Mouse (Mus musculus) heart, postnatal 25 days (tissue): ENCODE results near the gene Lcor. TPM values are rescaled to one million over a fixed set of nuclear protein-coding genes. Genes with fewer than 3 reads are reported as not detected.

Source experiments
- DNase-seq: peaks from one replicate; pipeline ENCODE4 v3.0.0; 2022; ENCODE audit warnings: low spot score
- intact Hi-C: fragments of 180-260 bp; cut with DNase I; formaldehyde crosslinking; loops from one replicate; pipeline ENCODE4 v1.15.1; 2025
- total RNA-seq, 2 experiments: library from RNA; stranded (reverse); gene quantifications; 2 replicates each; pipeline ENCODE4 v1.2.3; 2021

The Lcor gene
- total RNA-seq, 2 experiments from 2014 or later = 11.9 to 12.3 TPM

DNA sequence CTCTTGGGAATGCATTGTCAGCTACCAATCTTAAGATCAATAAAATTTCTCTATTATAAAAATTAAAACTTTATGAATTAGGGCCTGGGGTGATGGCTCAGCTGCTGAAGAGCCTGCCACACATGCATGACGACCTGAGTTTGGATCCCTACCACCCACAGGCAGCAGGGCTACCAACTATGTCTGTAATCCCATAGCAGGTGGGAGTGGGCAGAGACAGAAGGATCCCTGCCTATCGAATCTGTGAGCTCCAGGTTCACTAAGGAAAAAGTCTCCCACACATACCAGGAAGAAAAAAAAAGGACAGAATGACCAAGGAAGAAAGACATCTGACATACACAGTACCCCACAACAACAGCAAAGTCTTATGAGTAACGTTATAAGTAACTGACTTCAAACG, 74.5 kb downstream of the Lcor start:
- intact Hi-C loops = no loop called here
- DNase-seq = no peak

GRCm38 (mm10) chr19:41557491-41557890, 75.1 kb downstream of the Lcor start:
- DNase-seq = no peak
- intact Hi-C loops = no loop called here

DNA sequence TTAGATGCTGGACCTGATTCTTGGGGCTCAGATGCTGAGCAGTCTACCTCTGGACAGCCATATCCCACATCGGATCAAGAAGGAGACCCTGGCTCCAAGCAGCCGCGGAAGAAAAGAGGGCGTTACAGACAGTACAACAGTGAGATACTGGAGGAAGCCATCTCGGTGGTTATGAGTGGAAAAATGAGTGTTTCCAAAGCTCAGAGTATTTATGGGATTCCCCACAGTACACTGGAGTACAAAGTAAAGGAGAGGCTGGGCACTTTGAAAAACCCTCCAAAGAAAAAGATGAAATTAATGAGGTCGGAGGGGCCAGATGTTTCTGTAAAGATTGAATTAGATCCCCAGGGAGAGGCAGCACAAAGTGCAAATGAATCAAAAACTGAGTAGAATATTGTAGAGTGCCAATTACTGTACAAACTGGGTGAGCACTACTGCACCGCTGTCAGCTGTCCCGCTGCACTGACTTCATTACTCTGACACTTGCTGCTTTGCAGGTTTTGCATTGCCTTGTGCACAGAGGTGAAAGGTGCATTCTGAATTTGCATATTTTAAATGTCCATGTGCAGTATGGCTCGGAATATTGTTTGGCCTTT, 76.6 kb downstream of the Lcor start:
- no peak for DNase-seq
- intact Hi-C loops = no loop called here

GRCm38 (mm10) chr19:41560856-41561255, 78.4 kb downstream of the Lcor start:
- intact Hi-C loops = no loop called here
- DNase-seq = no peak

- no peak for DNase-seq
- intact Hi-C loops = no loop called here
These were observed 86.4 kb downstream of the Lcor start for GRCm38 (mm10) chr19:41568791-41569190.

DNA sequence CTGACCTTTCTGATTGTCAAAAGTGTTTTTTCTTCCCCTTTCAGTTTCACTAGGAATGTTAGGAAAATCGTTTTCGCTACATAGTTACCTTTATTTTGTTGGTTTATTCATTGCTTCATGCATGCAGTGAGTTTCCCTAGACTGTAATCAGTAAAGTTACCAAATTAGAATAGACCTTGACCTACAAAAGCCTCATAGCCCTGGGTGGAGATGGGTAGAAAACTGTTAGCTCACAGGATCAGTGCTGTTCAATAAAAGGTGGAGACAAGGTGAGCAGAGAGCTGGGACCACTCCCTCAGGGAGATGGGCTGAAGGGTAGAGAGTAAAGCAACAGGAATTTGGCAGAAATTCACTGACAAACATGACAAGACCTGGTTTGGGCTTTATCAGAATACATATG, 91.3 kb downstream of the Lcor start:
- intact Hi-C loops = no loop called here

DNA sequence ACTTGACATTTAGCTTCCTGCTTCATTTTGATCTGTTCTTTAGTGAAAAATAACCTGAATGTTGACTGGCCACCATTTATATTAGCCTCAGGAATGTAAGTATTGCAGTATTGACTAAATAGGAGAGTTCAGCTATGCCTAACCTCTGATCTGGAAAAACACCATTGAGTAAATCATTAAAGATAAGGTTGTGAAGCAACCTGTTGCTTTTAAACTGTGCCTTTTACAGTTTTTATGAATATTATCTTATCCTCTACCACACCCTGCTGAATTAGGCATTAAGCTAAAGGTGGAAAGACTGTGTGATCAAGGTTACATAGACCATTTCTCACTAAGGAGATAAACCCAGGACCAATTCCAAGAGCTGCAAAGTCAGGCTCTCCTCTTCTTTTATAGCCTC, 95.1 kb downstream of the Lcor start:
- intact Hi-C loops = no loop called here
- DNase-seq = no peak

More for the DNA sequence above, 91.3 kb downstream of the Lcor start:
- DNase-seq = no peak

DNA sequence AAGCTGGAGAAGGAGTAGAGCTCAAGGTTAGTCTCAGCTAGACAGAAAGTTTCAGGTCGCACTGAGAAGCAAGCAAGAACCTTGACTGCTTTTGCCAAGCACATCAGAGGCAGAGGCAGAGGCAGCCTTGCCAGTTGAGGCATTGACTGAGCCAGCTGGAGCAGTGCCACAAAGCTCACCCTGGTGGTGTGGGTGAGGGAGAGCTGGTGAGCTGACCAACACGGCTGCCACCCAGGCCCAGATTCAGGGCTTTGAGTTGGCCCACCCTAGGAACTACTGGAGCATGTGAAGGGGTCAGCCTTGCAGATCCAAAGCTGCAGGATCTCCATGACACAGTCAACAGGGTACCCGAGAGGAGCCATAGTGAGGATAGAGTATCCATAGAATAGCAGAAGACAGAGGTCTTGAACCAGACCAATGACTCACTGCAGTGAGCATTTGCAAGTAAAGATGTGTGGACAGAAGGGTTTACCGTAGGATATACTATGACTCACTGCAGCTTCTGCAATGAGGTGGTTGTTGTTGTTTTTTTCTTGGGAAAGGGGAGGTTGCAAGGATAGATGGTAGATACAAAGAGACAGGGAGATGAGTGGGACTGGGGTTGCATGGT, 97.0 kb downstream of the Lcor start:
- no peak for DNase-seq
- intact Hi-C loops = no loop called here

DNA sequence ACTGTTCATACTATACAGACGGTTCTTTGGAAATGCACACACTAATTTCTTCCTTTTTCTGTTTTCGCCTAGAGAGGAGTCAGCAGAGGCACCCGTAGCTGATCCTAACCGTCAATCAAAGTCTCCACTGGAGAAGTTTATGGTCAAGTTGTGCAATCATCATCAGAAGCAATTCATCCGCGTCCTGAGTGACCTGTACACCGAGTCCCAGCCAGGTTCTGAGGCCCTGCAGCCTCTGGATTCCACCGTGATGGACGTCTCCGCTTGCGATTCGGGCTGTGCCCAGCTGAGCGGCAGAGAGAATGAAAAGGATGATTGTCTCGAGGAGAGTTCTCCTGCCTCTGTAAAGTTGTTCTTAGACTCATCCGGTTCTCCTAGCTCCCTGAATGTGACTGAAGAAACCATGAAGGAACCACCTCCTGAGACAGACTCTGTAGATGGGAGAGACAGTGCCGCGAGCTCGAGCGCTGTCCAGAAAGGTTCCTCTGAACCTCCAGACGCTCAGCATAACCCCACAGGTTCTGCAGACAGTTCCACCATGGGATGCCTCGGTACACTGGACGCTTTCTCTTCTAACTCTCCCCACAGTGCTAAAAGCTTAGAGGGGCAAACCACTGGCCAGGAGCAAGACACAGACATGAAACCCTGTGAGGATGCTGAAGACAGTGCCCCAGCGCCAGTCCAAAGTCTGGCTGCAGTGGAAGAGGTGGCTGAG, 99.4 kb downstream of the Lcor start, which contains the start of gene Gm340:
Gene Gm340, plus strand, starts transcription at position 665 of the 715 bp plus-strand sequence.
- intact Hi-C loops = no loop called here
- DNase-seq = no peak

GRCm38 (mm10) chr19:41582918-41583514, 100.6 kb downstream of the Lcor start:
- DNase-seq = no peak
- intact Hi-C loops = no loop called here

DNA sequence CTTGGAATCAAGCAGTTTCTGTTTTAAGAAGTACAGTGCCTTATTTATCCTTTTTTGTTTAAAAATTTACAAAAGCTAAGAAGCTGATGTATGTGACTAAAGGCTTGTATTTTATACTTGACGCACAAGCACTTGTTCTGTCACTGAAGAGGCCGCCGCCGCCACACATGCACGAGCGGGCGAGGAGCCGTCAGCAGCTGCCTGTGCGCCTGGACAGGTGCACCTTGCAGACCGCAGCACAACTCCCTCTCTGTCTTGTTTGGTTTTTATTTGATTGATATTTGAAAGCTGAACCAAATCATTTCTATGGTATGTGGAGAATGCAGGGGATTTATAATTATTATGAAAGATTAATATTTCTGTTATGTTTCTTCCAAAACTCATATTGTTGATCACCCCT, 104.3 kb downstream of the Lcor start:
- intact Hi-C loops = no loop called here
- DNase-seq = no peak

- no peak for DNase-seq
- intact Hi-C loops = no loop called here
These were observed 105.2 kb downstream of the Lcor start for GRCm38 (mm10) chr19:41587431-41588222.

- intact Hi-C loops = no loop called here
- no peak for DNase-seq
These were observed 106.6 kb downstream of the Lcor start for GRCm38 (mm10) chr19:41589026-41589425.

GRCm38 (mm10) chr19:41589681-41590080, 107.2 kb downstream of the Lcor start:
- intact Hi-C loops = no loop called here
- DNase-seq = no peak

DNA sequence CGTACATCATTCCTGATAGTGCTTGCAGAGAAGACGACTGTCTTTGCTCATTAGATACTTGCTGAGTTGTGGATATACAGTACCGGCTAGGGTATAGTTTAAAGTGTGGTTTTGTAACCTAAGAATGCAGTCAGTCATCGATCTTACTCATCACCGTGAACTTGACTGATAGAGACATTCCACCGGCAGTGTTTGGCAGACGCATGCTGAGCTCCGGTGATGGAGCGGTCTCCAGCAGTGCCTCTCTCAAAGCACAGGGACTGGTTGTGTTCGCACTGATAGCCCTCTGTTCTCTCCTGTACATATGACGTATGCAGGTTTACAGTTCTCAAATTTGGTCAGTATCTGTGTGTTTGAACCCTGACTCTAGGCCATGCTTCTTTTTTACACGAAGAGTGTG, 109.4 kb downstream of the Lcor start:
- intact Hi-C loops = no loop called here
- DNase-seq = no peak

DNA sequence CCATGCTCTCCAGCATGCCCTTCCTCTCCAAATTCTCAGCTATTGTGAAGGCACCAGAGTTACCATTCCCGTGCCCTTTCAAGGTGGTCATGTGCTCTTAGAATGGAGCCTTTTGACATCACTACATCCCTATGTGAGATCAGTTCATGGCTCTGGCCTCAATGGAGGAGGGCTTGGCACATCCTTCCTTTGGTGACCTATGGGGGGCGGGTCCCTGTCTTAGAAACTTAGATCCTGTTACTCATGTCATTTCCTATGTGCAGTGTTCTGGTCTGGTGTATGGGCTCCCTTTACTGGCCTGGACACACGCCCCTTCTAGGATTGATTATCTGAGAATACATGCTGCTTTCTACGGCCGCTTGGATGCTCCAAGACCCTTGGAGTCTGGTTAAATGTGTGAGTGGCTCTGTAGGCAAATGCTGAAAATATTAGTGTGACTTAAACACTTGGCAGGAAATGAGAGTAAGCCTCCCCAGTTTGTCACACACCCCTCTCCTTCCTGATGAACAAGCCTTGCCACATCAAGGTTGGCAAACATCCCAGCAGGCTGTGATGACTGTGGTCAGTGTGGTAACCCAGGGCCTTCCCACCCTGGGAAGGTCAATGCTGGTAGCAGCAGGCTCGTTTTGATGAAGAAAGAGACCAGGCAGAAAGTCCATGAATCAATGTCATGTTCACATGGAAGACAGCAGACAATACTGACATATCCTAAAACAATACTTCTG, 114.9 kb downstream of the Lcor start:
- no peak for DNase-seq
- intact Hi-C loops = no loop called here

DNA sequence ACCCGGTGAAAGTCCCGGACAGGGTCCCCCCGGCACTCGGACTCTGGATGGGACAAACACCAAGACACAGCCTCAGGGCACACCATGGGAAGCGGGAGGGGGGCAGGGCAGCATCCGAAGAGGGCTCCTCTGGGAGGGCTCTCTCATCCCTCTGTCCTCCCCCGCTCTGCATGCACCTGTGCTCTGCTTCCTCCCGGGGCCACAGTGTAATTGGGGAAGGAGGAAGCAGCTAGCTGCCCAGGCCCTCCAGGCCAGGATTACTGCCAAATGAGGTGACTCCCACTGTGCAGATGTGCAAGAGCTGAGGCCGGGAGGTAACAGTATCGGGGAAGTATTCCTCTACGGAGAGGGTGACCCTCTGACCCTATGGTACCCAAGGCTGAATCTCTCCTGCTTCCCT, 118.2 kb downstream of the Lcor start:
- no peak for DNase-seq
- intact Hi-C loops = no loop called here

DNA sequence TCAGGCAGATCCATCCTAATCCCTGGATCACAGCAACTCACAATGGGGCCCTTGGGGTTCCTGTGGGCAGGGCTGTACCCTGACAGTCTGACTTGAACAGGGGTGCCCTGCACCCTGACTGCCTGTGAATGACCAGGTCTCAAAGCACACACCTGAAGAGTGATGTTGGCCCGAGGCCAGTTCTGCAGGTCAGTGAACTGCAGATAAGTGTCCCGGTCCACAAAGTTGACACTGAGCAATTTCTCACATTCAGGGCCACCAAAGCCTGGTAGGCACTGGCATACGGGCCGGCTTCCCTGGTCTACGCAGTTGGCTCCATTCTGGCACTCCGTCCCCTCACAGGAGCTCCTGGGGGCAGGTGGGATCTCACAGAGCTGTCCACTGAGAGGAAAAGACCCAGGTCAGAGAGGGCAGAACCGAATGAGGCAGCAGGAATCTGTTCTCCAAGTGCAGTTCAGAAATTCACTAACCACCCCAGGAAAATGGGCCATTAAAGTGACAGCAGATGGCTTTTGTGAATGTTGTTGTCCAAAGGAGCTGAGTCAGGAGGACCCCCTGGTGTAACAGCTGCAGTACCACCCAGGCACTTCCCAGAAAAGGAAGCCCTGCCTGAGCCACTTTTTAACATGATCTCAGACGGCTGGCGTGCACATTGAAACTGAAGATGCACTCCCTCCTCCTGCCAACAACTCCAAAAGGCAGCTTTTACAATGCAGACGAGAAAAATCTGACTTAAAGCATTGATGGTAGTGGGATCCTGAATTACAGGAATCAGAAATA, 124.0 kb downstream of the Lcor start:
- no peak for DNase-seq
- intact Hi-C loops = no loop called here

DNA sequence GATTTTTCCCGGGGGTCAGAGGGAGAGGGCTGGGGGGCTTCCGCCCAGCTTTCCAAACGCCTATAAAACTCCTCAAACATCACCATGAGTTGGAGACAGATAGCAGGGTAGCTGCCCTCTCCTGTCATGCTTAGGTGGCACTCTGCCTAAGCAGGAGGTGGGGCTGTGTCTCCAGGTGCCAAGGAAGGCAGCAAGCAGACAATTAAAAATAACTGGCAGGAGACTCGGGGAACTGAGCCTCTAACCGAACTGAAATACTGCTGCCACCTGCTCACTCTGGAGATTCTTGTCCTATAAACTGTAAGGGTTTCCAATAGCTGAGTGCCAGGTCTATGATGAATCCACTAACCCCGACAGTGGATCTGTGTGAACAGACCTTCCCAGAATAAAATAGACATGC, 129.2 kb downstream of the Lcor start:
- intact Hi-C loops = no loop called here
- DNase-seq = no peak
